26 mouse cellular contexts compared by ENCODE assay signal in genomic region chr9:19911170-19911569, GRCm38 (mm10). TPM values are rescaled to one million over a fixed set of nuclear protein-coding genes. Genes with fewer than 3 reads are reported as not detected.
DNase-seq lines count a peak whose midpoint lies in the region; ATAC-seq and TF ChIP-seq lines count a peak whose summit lies in the region.
"Had no signal": no experiment of that assay in that cellular context is flagged by ENCODE, and none has a peak within 500 bp of the region (broad histone marks: within the 10 kb centered on the region; RNA-seq: fewer than 3 reads in every experiment).

No protein-coding gene starts in this region.

- TF ChIP-seq CTCF in intestine, postnatal 0 days (IDR thresholded peaks at IDR 0.05; ENCODE audit: low read depth): no peak

- H3K9ac ChIP-seq in intestine, embryonic 15.5 days: no peak overlapping the region
- no peak overlapping the region for H3K9ac ChIP-seq in intestine, postnatal 0 days (ENCODE audit: low read depth, low read length)
- no peak overlapping the region for H3K9ac ChIP-seq in intestine, embryonic 16.5 days (ENCODE audit: low read depth, low read length)
- H3K9ac ChIP-seq: embryonic facial prominence, embryonic 12.5 days; forebrain, embryonic 13.5 days; forebrain, embryonic 15.5 days had no signal

- no peak overlapping the region for H3K4me2 ChIP-seq in intestine, embryonic 15.5 days (replicated peaks)
- H3K4me2 ChIP-seq in intestine, postnatal 0 days (replicated peaks; ENCODE audit: low read depth): no peak overlapping the region
- H3K4me2 ChIP-seq in intestine, embryonic 16.5 days (ENCODE audit: low read depth, low read length): no peak overlapping the region
- H3K4me2 ChIP-seq: embryonic facial prominence, embryonic 12.5 days; forebrain, embryonic 13.5 days; forebrain, embryonic 15.5 days had no signal

- H3K9me3 ChIP-seq in intestine, embryonic 15.5 days: no peaks in the 10 kb centered on the region
- 0 out of 2 replicates have a peak, but pooled peaks cover 2% of the 10 kb centered on the region for H3K9me3 ChIP-seq in intestine, postnatal 0 days (ENCODE audit: control insufficient read depth)
- H3K9me3 ChIP-seq in intestine, embryonic 16.5 days (ENCODE audit: control insufficient read depth, low read length): no peaks in the 10 kb centered on the region; the same call in 1 of the 2 replicates
- H3K9me3 ChIP-seq: G1E had no signal

- no peaks in the 10 kb centered on the region for H3K36me3 ChIP-seq in intestine, embryonic 15.5 days
- H3K36me3 ChIP-seq in intestine, postnatal 0 days (ENCODE audit: control insufficient read depth, insufficient read depth): no peaks in the 10 kb centered on the region
- H3K36me3 ChIP-seq in intestine, embryonic 16.5 days (ENCODE audit: control insufficient read depth, insufficient read depth, low read length): no peaks in the 10 kb centered on the region
- H3K36me3 ChIP-seq: embryonic facial prominence, embryonic 10.5 days; embryonic facial prominence, embryonic 12.5 days; forebrain, embryonic 15.5 days; G1E had no signal

- peak; percentile 28; the same call in 1 of the 2 replicates for ATAC-seq in intestine, embryonic 15.5 days
- ATAC-seq in intestine, postnatal 0 days: no peak
- ATAC-seq in intestine, embryonic 16.5 days: peak; percentile 55; the same call in 1 of the 2 replicates
- ATAC-seq: activated CD4-positive, CD25-positive, alpha-beta regulatory T cell, adult 4 months; CD4-positive, CD25-positive, alpha-beta regulatory T cell, adult 4 months; forebrain, embryonic 13.5 days; forebrain, embryonic 15.5 days; Patski had no signal

- H3K4me1 ChIP-seq in intestine, embryonic 15.5 days (replicated peaks): no peaks in the 10 kb centered on the region
- no peaks in the 10 kb centered on the region for H3K4me1 ChIP-seq in intestine, postnatal 0 days (replicated peaks; ENCODE audit: control insufficient read depth, insufficient read depth, low read length)
- H3K4me1 ChIP-seq in intestine, embryonic 16.5 days (ENCODE audit: control insufficient read depth, insufficient read depth, low read length): no peaks in the 10 kb centered on the region
- H3K4me1 ChIP-seq: embryonic facial prominence, embryonic 10.5 days; embryonic facial prominence, embryonic 12.5 days; forebrain, embryonic 13.5 days; forebrain, embryonic 15.5 days had no signal

- 56% methylated on average over 4 of the region's 4 CpGs for WGBS in intestine, embryonic 15.5 days
- WGBS in intestine, postnatal 0 days: 46% methylated on average over 4 of the region's 4 CpGs
- 56% methylated on average over 4 of the region's 4 CpGs for WGBS in intestine, embryonic 16.5 days

- no peaks in the 10 kb centered on the region for H3K27me3 ChIP-seq in intestine, embryonic 15.5 days (replicated peaks)
- no peaks in the 10 kb centered on the region for H3K27me3 ChIP-seq in intestine, postnatal 0 days (replicated peaks; ENCODE audit: control insufficient read depth, insufficient read depth, low read length)
- H3K27me3 ChIP-seq in intestine, embryonic 16.5 days (replicated peaks; ENCODE audit: control insufficient read depth, insufficient read depth, low read length): no peaks in the 10 kb centered on the region
- H3K27me3 ChIP-seq: CH12.LX; embryonic facial prominence, embryonic 12.5 days; forebrain, embryonic 13.5 days; forebrain, embryonic 15.5 days; Patski had no signal

- no peak overlapping the region for H3K27ac ChIP-seq in intestine, embryonic 15.5 days
- no peak overlapping the region for H3K27ac ChIP-seq in intestine, postnatal 0 days (ENCODE audit: low read depth, low read length)
- H3K27ac ChIP-seq in intestine, embryonic 16.5 days (ENCODE audit: low read length): no peak overlapping the region
- H3K27ac ChIP-seq: embryonic facial prominence, embryonic 10.5 days; embryonic facial prominence, embryonic 12.5 days; forebrain, embryonic 13.5 days; forebrain, embryonic 15.5 days had no signal

- H3K4me3 ChIP-seq in intestine, embryonic 15.5 days (replicated peaks): no peak overlapping the region
- H3K4me3 ChIP-seq in intestine, postnatal 0 days (ENCODE audit: low read depth, low read length): no peak overlapping the region
- no peak overlapping the region for H3K4me3 ChIP-seq in intestine, embryonic 16.5 days (ENCODE audit: low read length)
- H3K4me3 ChIP-seq: embryonic facial prominence, embryonic 10.5 days; embryonic facial prominence, embryonic 12.5 days; forebrain, embryonic 13.5 days; forebrain, embryonic 15.5 days had no signal

- DNase-seq in heart, adult 11 months: peak; percentile 85
- DNase-seq in heart, postnatal 4 days: no peak
- DNase-seq: adrenal gland, adult 8-10 months; adrenal gland, postnatal 14 days; adrenal gland, postnatal 36 days; B cell, adult 2 months; cerebellum, adult 11-12 months; cerebellum, adult 2 months; cerebellum, adult 9-10 months; cerebellum, postnatal 10 days; cerebellum, postnatal 25 days had no signal

RNA-seq across cellular contexts. Expression of gene Olfr77, which starts 5.5 kb away (rescaled TPM):
- total RNA-seq in heart, postnatal 4 days (2021): not detected
- polyA plus RNA-seq in intestine, embryonic 15.5 days (2015; fragmentation: Nextera tagmentation; extraction: Ambion mirVana): 0.28 and 0.31 TPM in 2 replicates
- 0.26 and 0.38 TPM in 2 replicates for polyA plus RNA-seq in intestine, postnatal 0 days (2015; fragmentation: Nextera tagmentation; extraction: Ambion mirVana)
- 0.15 and 0.18 TPM in 2 replicates for polyA plus RNA-seq in intestine, embryonic 16.5 days (2015; fragmentation: Nextera tagmentation; extraction: Ambion mirVana)
- total RNA-seq: adrenal gland, adult 18-20 months; adrenal gland, adult 8-10 months; adrenal gland, postnatal 14 days; adrenal gland, postnatal 36 days had no signal
- polyA plus RNA-seq: cerebellum, adult 2 months; cortical plate, adult 2 months had no signal

RNA-seq across cellular contexts. Expression of gene Olfr862, which starts 23.4 kb away (rescaled TPM):
- not detected for total RNA-seq in heart, postnatal 4 days (2021)
- polyA plus RNA-seq in intestine, embryonic 15.5 days (2015; fragmentation: Nextera tagmentation; extraction: Ambion mirVana): not detected in 2 replicates
- not detected in 2 replicates for polyA plus RNA-seq in intestine, postnatal 0 days (2015; fragmentation: Nextera tagmentation; extraction: Ambion mirVana)
- not detected in 2 replicates for polyA plus RNA-seq in intestine, embryonic 16.5 days (2015; fragmentation: Nextera tagmentation; extraction: Ambion mirVana)
- total RNA-seq: adrenal gland, adult 18-20 months; adrenal gland, adult 8-10 months; adrenal gland, postnatal 14 days; adrenal gland, postnatal 36 days; CH12.LX; G1E had no signal
- polyA plus RNA-seq: activated CD4-positive, CD25-positive, alpha-beta regulatory T cell, adult 4 months; CD4-positive, CD25-positive, alpha-beta regulatory T cell, adult 4 months; cerebellum, adult 2 months; cortical plate, adult 2 months; embryonic facial prominence, embryonic 10.5 days; embryonic facial prominence, embryonic 12.5 days; forebrain, embryonic 11.5 days; forebrain, embryonic 13.5 days; forebrain, embryonic 15.5 days; G1E; Patski had no signal
